Mouse (Mus musculus): ENCODE data around the gene Rfng. TPM values are rescaled to one million over a fixed set of nuclear protein-coding genes. Genes with fewer than 3 reads are reported as not detected.

The Rfng gene
- polyA plus RNA-seq, 1 experiment from 2014 or later, result 83.9 TPM

DNA sequence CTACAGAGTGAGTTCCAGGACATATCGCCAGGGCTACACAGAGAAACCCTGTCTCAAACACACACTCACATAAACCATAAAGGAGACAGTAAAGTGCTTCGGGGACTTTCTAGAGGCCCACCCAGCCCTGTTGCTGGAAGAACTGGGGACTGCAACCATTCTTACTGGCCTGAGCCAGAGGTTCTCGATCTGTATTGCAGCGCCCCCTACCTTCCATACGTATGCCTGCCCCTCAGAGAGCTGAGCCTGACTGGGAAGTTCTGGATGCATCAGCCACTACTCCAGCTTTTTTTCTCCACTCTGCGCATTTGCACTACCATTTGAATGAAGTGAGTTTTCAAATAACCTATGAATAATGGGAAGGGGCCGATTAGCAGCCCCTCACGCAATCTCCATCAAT is 34.6 kb downstream of the Rfng start:
- no peaks in the 10 kb centered on the region for H3K4me1 ChIP-seq (ENCODE audit: control insufficient read depth, insufficient read depth, low read length)
- no peak overlapping the region for H3K9ac ChIP-seq (replicated peaks; ENCODE audit: low read length)
- no peaks in the 10 kb centered on the region for H3K36me3 ChIP-seq (ENCODE audit: control insufficient read depth, insufficient read depth, low read length)
- DNase-seq (peak; percentile 25), ATAC-seq (ENCODE audit: low FRiP score, low TSS enrichment) (no peak)
- no peak overlapping the region for H3K4me3 ChIP-seq (replicated peaks; ENCODE audit: low read depth, low read length)
- no peaks in the 10 kb centered on the region for H3K27me3 ChIP-seq (ENCODE audit: control insufficient read depth, insufficient read depth, low read length)
- no peaks in the 10 kb centered on the region for H3K9me3 ChIP-seq (ENCODE audit: control insufficient read depth, low read length)
- WGBS, result 61% methylated on average over 8 of the region's 8 CpGs
- no peak overlapping the region for H3K4me2 ChIP-seq (ENCODE audit: low read length)
- H3K27ac ChIP-seq (replicated peaks; ENCODE audit: low read depth, low read length), result no peak overlapping the region

DNA sequence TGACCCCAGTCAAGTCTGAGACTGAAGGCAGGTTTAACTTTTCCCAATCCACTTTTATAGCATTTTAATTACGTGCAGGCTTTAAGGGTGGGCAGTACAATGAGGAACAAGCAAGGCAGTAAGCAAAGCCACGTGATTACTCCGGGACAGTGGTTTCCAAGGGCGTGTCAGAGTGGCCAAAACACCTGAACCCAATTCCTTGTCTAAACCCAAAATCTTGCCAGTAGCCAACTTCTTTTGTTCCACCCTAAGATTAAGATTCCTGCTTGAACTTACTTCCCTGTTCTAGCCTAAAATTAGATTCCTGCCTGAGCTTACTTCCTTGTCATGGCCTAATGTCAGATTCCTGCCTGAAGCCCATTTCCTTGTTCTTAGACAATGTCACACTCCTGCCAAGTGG is 36.0 kb downstream of the Rfng start:
- DNase-seq (no peak), ATAC-seq (ENCODE audit: low FRiP score, low TSS enrichment) (no peak)
- H3K9ac ChIP-seq (replicated peaks; ENCODE audit: low read length), result no peak overlapping the region
- H3K36me3 ChIP-seq (ENCODE audit: control insufficient read depth, insufficient read depth, low read length), result no peaks in the 10 kb centered on the region
- H3K4me2 ChIP-seq (ENCODE audit: low read length), result no peak overlapping the region
- H3K27me3 ChIP-seq (ENCODE audit: control insufficient read depth, insufficient read depth, low read length), result no peaks in the 10 kb centered on the region
- no peak overlapping the region for H3K4me3 ChIP-seq (replicated peaks; ENCODE audit: low read depth, low read length)
- no peaks in the 10 kb centered on the region for H3K9me3 ChIP-seq (ENCODE audit: control insufficient read depth, low read length)
- H3K27ac ChIP-seq (replicated peaks; ENCODE audit: low read depth, low read length), result no peak overlapping the region
- 80% methylated on average over 4 of the region's 4 CpGs for WGBS
- no peaks in the 10 kb centered on the region for H3K4me1 ChIP-seq (ENCODE audit: control insufficient read depth, insufficient read depth, low read length)

- no peak for ATAC-seq (ENCODE audit: low FRiP score, low TSS enrichment)
- no peak overlapping the region for H3K9ac ChIP-seq (replicated peaks; ENCODE audit: low read length)
- no peak overlapping the region for H3K4me2 ChIP-seq (ENCODE audit: low read length)
- H3K27me3 ChIP-seq (ENCODE audit: control insufficient read depth, insufficient read depth, low read length), result no peaks in the 10 kb centered on the region
- 78% methylated on average over 7 of the region's 7 CpGs for WGBS
- DNase-seq, result no peak
- H3K36me3 ChIP-seq (ENCODE audit: control insufficient read depth, insufficient read depth, low read length), result no peaks in the 10 kb centered on the region
- H3K9me3 ChIP-seq (ENCODE audit: control insufficient read depth, low read length), result no peaks in the 10 kb centered on the region
- no peak overlapping the region for H3K4me3 ChIP-seq (replicated peaks; ENCODE audit: low read depth, low read length)
- H3K27ac ChIP-seq (replicated peaks; ENCODE audit: low read depth, low read length), result no peak overlapping the region
- H3K4me1 ChIP-seq (ENCODE audit: control insufficient read depth, insufficient read depth, low read length), result no peaks in the 10 kb centered on the region
Observed at GRCm38 (mm10) chr11:120744121-120744701, 39.8 kb downstream of the Rfng start.

DNA sequence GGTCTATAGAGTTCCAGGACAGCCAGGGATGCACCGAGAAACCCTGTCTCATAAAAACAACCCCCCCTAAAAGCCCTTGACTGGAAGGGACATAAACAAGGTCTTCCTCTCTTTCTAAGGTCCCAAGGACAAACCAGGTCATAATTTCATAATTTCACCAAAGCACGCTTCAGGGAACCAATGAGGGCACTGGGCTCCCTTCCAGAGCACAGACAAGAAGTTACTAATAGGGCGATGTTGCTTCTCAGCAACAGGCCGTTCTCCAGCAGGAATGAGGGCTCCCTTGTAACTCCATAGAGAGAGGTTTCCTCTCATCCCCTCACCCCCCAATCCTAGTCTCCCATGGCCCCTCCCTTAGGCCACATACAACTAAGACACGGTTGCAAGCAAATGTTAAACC is 43.0 kb downstream of the Rfng start:
- Histone ChIP-seq H3K4me3 (replicated peaks; ENCODE audit: low read depth, low read length) (no peak overlapping the region), H3K36me3 (ENCODE audit: control insufficient read depth, insufficient read depth, low read length) (no peaks in the 10 kb centered on the region), H3K27ac (replicated peaks; ENCODE audit: low read depth, low read length) (no peak overlapping the region), H3K27me3 (ENCODE audit: control insufficient read depth, insufficient read depth, low read length) (no peaks in the 10 kb centered on the region), H3K4me2 (ENCODE audit: low read length) (no peak overlapping the region), H3K4me1 (ENCODE audit: control insufficient read depth, insufficient read depth, low read length) (no peaks in the 10 kb centered on the region), H3K9me3 (ENCODE audit: control insufficient read depth, low read length) (no peaks in the 10 kb centered on the region), H3K9ac (replicated peaks; ENCODE audit: low read length) (no peak overlapping the region)
- DNase-seq (no peak), ATAC-seq (ENCODE audit: low FRiP score, low TSS enrichment) (no peak)
- WGBS, result 93% methylated on average over 5 of the region's 5 CpGs

DNA sequence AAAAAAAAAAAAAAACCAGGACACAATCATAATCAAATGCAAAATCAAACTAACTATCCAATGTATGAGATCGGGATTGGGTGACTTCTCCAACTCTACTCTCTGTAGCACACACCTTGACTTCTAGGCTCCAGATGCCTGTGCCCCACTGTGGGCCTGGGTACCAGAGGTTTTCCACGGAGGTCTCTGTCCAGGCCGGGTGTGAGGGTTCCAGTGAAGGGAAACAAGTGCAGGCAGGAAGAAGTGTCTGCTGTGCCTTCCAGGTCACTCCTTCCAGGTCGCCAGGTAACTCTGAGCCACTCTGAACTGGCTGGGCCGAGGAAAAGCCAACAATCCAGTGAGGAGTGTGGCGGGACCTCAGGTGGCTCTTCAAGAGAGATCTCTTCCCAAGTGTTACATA is 47.6 kb downstream of the Rfng start:
- H3K9me3 ChIP-seq (ENCODE audit: control insufficient read depth, low read length), result no peaks in the 10 kb centered on the region
- ATAC-seq (ENCODE audit: low FRiP score, low TSS enrichment), result no peak
- H3K4me1 ChIP-seq (ENCODE audit: control insufficient read depth, insufficient read depth, low read length), result no peaks in the 10 kb centered on the region
- no peak for DNase-seq
- no peak overlapping the region for H3K4me2 ChIP-seq (ENCODE audit: low read length)
- H3K27ac ChIP-seq (replicated peaks; ENCODE audit: low read depth, low read length), result no peak overlapping the region
- H3K4me3 ChIP-seq (replicated peaks; ENCODE audit: low read depth, low read length), result no peak overlapping the region
- H3K36me3 ChIP-seq (ENCODE audit: control insufficient read depth, insufficient read depth, low read length), result no peaks in the 10 kb centered on the region
- H3K27me3 ChIP-seq (ENCODE audit: control insufficient read depth, insufficient read depth, low read length), result no peaks in the 10 kb centered on the region
- WGBS, result 77% methylated on average over 6 of the region's 6 CpGs
- no peak overlapping the region for H3K9ac ChIP-seq (replicated peaks; ENCODE audit: low read length)

GRCm38 (mm10) chr11:120733521-120733920 is 50.5 kb downstream of the Rfng start:
- DNase-seq (no peak), ATAC-seq (ENCODE audit: low FRiP score, low TSS enrichment) (no peak)
- H3K4me2 ChIP-seq (ENCODE audit: low read length), result no peak overlapping the region
- no peaks in the 10 kb centered on the region for H3K27me3 ChIP-seq (ENCODE audit: control insufficient read depth, insufficient read depth, low read length)
- H3K9me3 ChIP-seq (ENCODE audit: control insufficient read depth, low read length), result no peaks in the 10 kb centered on the region
- H3K36me3 ChIP-seq (ENCODE audit: control insufficient read depth, insufficient read depth, low read length), result no peaks in the 10 kb centered on the region
- 64% methylated on average over 6 of the region's 6 CpGs for WGBS
- H3K9ac ChIP-seq (replicated peaks; ENCODE audit: low read length), result no peak overlapping the region
- no peak overlapping the region for H3K4me3 ChIP-seq (replicated peaks; ENCODE audit: low read depth, low read length)
- no peak overlapping the region for H3K27ac ChIP-seq (replicated peaks; ENCODE audit: low read depth, low read length)
- H3K4me1 ChIP-seq (ENCODE audit: control insufficient read depth, insufficient read depth, low read length), result no peaks in the 10 kb centered on the region

DNA sequence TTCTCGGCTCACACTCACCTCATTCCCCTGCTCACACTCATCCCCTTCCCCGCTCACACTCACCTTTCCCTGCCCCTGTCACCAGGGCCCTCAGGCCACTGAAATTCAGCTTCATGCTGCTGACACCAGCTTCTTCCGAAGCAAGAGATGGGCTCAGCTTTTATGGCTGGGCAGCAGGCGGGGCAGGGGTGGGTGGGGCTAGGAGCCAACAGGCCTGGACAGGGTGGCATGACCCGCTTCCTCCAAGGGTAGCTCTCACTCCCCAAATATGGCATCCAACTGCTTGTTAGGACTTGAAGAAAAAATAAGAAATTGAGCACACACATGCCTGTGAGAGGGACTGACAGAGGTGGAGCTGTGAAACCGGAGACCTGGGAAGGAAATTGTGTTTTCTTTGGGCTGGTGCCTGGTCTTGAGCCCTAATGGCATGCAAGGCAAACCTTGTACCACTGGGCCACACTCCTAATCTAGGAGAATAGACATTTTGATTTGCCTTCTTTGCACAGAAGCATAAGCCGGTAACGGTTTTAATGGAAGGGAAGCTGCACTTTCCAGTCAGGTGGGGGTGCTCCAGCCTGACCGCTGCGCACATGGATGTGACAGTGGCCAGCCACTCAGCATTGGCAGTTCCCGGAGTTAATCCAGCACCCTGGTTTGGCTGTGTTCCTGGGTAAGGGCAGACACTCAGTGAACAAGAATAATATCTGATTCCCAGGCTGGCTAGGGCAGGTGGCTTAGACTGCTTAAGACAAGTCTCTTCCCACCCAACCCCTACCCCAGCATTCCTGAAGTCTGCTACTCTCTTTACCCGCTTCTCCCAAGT is 51.9 kb downstream of the Rfng start, which contains the start of gene Cbr2:
Gene Cbr2 (minus strand): TSS at position 257 of the 823 bp plus-strand sequence.
- no peaks in the 10 kb centered on the region for H3K27me3 ChIP-seq (ENCODE audit: control insufficient read depth, insufficient read depth, low read length)
- no peak within 1 kb of the TSS for H3K9ac ChIP-seq (replicated peaks; ENCODE audit: low read length)
- no peak for ATAC-seq (ENCODE audit: low FRiP score, low TSS enrichment)
- no peak within 1 kb of the TSS for H3K4me2 ChIP-seq (ENCODE audit: low read length)
- WGBS, result 77% methylated on average over 12 of the region's 12 CpGs
- DNase-seq, result no peak
- no peaks in the 10 kb centered on the region for H3K36me3 ChIP-seq (ENCODE audit: control insufficient read depth, insufficient read depth, low read length)
- H3K27ac ChIP-seq (replicated peaks; ENCODE audit: low read depth, low read length), result no peak within 1 kb of the TSS
- no peak within 1 kb of the TSS for H3K4me3 ChIP-seq (replicated peaks; ENCODE audit: low read depth, low read length)
- no peaks in the 10 kb centered on the region for H3K4me1 ChIP-seq (ENCODE audit: control insufficient read depth, insufficient read depth, low read length)
- no peaks in the 10 kb centered on the region for H3K9me3 ChIP-seq (ENCODE audit: control insufficient read depth, low read length)

- ATAC-seq (ENCODE audit: low FRiP score, low TSS enrichment) (no peak), DNase-seq (no peak)
- H3K4me1 ChIP-seq (ENCODE audit: control insufficient read depth, insufficient read depth, low read length), result 0 out of 2 replicates have a peak, but pooled peaks cover 5% of the 10 kb centered on the region
- no peaks in the 10 kb centered on the region for H3K9me3 ChIP-seq (ENCODE audit: control insufficient read depth, low read length)
- no peak overlapping the region for H3K4me2 ChIP-seq (ENCODE audit: low read length)
- H3K9ac ChIP-seq (replicated peaks; ENCODE audit: low read length), result no peak overlapping the region
- WGBS, result 96% methylated on average over 1 of the region's 1 CpGs
- no peak overlapping the region for H3K4me3 ChIP-seq (replicated peaks; ENCODE audit: low read depth, low read length)
- H3K27ac ChIP-seq (replicated peaks; ENCODE audit: low read depth, low read length), result no peak overlapping the region
- H3K27me3 ChIP-seq (ENCODE audit: control insufficient read depth, insufficient read depth, low read length), result no peaks in the 10 kb centered on the region
- no peaks in the 10 kb centered on the region for H3K36me3 ChIP-seq (ENCODE audit: control insufficient read depth, insufficient read depth, low read length)
Observed at GRCm38 (mm10) chr11:120731395-120731794, 52.6 kb downstream of the Rfng start.

Data from midbrain, embryonic 14.5 days (tissue).